Mouse (Mus musculus) myocyte (in vitro differentiated cells): ENCODE measurements at regions not wholly inside any gene's neighbourhood (a gene's known extent, or its start where the extent isn't known, plus 50 kb on each side); places are given as distances from the start of the nearest gene placed in this dataset.

Experiments used
- H3K27me3 ChIP-seq: one replicate; pipeline ENCODE4 v1.6.1; 2011; ENCODE audit not compliant: control insufficient read depth, insufficient read depth, insufficient read length
- H3K36me3 ChIP-seq: one replicate; pipeline ENCODE4 v1.6.1; 2011; ENCODE audit not compliant: control insufficient read depth, insufficient read depth
- H3K4me2 ChIP-seq: one replicate; pipeline ENCODE4 v1.6.1; 2011; ENCODE audit warnings: low read depth, control low read depth
- H3K4me3 ChIP-seq: one replicate; pipeline ENCODE4 v1.5.1; 2011; ENCODE audit warnings: mild to moderate bottlenecking, control low read depth, moderate library complexity
- H3K79me2 ChIP-seq: one replicate; pipeline ENCODE4 v1.6.1; 2011; ENCODE audit not compliant: control insufficient read depth, insufficient read depth
- H3ac ChIP-seq: one replicate; pipeline ENCODE4 v1.6.1; 2011; ENCODE audit not compliant: control insufficient read depth, insufficient read length
- CEBPB ChIP-seq: IDR thresholded peaks from 2 replicates; pipeline ENCODE4 v1.6.1; 2011; ENCODE audit warnings: mild to moderate bottlenecking, moderate library complexity; ENCODE audit not compliant: poor library complexity, insufficient read depth, severe bottlenecking
- E2F4 ChIP-seq: IDR thresholded peaks from one replicate; pipeline ENCODE4 v1.6.1; 2011; ENCODE audit warnings: mild to moderate bottlenecking, control low read depth, moderate library complexity; ENCODE audit not compliant: insufficient read depth
- MAX ChIP-seq: IDR thresholded peaks from one replicate; pipeline ENCODE4 v1.6.1; 2011; ENCODE audit warnings: low read depth, mild to moderate bottlenecking, control low read depth
- MYOD1 ChIP-seq, 3 experiments: IDR thresholded peaks; one replicate each; pipeline ENCODE4 v1.6.1; 2011; ENCODE audit warnings: control low read depth in 2 of 3, low read depth in 2 of 3, mild to moderate bottlenecking in 2 of 3, moderate library complexity in 1 of 3; ENCODE audit not compliant: insufficient read length in 2 of 3, control insufficient read depth in 1 of 3
- MYOG ChIP-seq, 3 experiments: IDR thresholded peaks; one replicate each; pipeline ENCODE4 v1.6.1; 2011; ENCODE audit warnings: control low read depth in 2 of 3, low read depth in 2 of 3, mild to moderate bottlenecking in 2 of 3; ENCODE audit not compliant: insufficient read length in 2 of 3, control insufficient read depth in 1 of 3, insufficient read depth in 1 of 3
- POLR2A ChIP-seq: IDR thresholded peaks from one replicate; pipeline ENCODE4 v1.6.1; 2011; ENCODE audit warnings: low read depth, mild to moderate bottlenecking, control low read depth, moderate library complexity; ENCODE audit not compliant: insufficient read length
- POLR2AphosphoS2 ChIP-seq: IDR thresholded peaks from one replicate; pipeline ENCODE4 v1.6.1; 2011; ENCODE audit warnings: low read depth, control low read depth; ENCODE audit not compliant: insufficient read length
- REST ChIP-seq: IDR thresholded peaks from one replicate; pipeline ENCODE4 v1.6.1; 2011; ENCODE audit warnings: mild to moderate bottlenecking, control low read depth, moderate library complexity; ENCODE audit not compliant: insufficient read depth, insufficient read length
- SRF ChIP-seq: IDR thresholded peaks from one replicate; pipeline ENCODE4 v1.6.1; 2011; ENCODE audit warnings: low read depth; ENCODE audit not compliant: control insufficient read depth, insufficient read length
- TCF12 ChIP-seq: IDR thresholded peaks from one replicate; pipeline ENCODE4 v1.6.1; 2011; ENCODE audit warnings: mild to moderate bottlenecking, control low read depth; ENCODE audit not compliant: poor library complexity, insufficient read depth, severe bottlenecking
- TCF3 ChIP-seq: IDR thresholded peaks from one replicate; pipeline ENCODE4 v1.6.1; 2011; ENCODE audit warnings: low read depth, control low read depth; ENCODE audit not compliant: insufficient read length
- USF1 ChIP-seq: IDR thresholded peaks from one replicate; pipeline ENCODE4 v1.6.1; 2011; ENCODE audit warnings: low read depth, mild to moderate bottlenecking, control low read depth, moderate library complexity

DNA sequence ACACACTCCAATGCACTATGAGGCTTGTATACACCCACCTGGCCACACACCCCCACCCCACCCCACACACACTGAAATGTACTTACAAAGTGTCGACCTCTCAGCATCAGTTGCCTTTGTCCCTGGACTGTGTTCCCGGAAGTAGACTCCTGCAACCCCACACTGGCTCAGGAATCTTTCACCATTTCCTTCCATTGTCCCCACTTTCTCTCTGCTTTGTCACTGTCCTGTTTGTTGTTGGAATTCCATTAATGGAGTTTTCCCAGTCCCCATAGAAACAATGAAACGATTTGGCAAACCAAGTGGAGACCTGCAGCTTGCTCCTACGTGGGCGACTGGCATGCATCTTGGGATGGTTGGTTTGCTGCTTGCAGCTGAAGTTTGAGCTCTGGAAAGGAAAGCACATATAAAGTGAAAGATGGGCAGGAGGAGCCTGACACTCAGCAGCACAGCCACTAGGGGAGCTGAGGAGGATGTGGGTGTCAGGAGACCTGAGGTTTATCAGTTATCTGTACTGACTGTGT is 65.2 kb upstream of the Jun start:
- no peaks in the 10 kb centered on the region for H3K79me2 ChIP-seq
- no peak overlapping the region for H3K4me2 ChIP-seq
- no peak for TF ChIP-seq TCF3
- TF ChIP-seq MAX = no peak
- no peak for TF ChIP-seq REST
- no peak for TF ChIP-seq USF1
- no peak for TF ChIP-seq TCF12
- no peak for TF ChIP-seq CEBPB
- TF ChIP-seq SRF = no peak
- no peak for TF ChIP-seq MYOG (IDR thresholded peaks at IDR 0.05; ENCODE audit: control insufficient read depth in 1 of 3, insufficient read depth in 1 of 3, insufficient read length in 2 of 3, low read depth in 2 of 3)
- no peak for TF ChIP-seq POLR2A
- TF ChIP-seq POLR2AphosphoS2 = no peak
- TF ChIP-seq MYOD1 (IDR thresholded peaks at IDR 0.05; ENCODE audit: control insufficient read depth in 1 of 3, insufficient read length in 2 of 3, low read depth in 2 of 3) = no peak
- no peak for TF ChIP-seq E2F4

DNA sequence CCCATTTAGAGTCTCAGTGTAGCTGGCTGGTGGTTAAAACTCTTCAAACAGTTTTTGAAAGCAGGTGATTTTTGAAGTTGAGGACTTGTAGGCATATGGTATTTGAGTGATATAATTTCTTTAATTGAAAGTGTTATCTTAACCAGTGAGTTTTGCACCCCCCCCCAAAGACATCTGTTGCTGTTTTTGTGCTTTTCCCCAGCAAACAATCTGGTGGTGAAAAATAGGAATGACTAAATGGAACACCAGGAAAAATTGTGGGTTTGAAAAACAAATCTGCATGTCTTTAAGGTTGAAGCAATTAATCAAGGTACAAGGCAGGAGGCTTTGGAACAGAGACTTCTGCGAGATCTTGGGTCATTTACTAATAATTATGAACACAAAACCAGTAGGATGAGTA is 68.9 kb upstream of the Jun start:
- Histone ChIP-seq H3K4me2 (no peak overlapping the region), H3K27me3 (no peaks in the 10 kb centered on the region), H3ac (no peak overlapping the region), H3K4me3 (no peak overlapping the region), H3K36me3 (no peaks in the 10 kb centered on the region), H3K79me2 (no peaks in the 10 kb centered on the region)
- no peak for TF ChIP-seq POLR2A
- TF ChIP-seq REST = no peak
- TF ChIP-seq CEBPB = no peak
- no peak for TF ChIP-seq MYOG (IDR thresholded peaks at IDR 0.05; ENCODE audit: control insufficient read depth in 1 of 3, insufficient read depth in 1 of 3, insufficient read length in 2 of 3, low read depth in 2 of 3)
- TF ChIP-seq USF1 = no peak
- TF ChIP-seq TCF12 = no peak
- no peak for TF ChIP-seq SRF
- no peak for TF ChIP-seq MAX
- TF ChIP-seq E2F4 = no peak
- TF ChIP-seq MYOD1 (IDR thresholded peaks at IDR 0.05; ENCODE audit: control insufficient read depth in 1 of 3, insufficient read length in 2 of 3, low read depth in 2 of 3) = no peak
- TF ChIP-seq POLR2AphosphoS2 = no peak
- no peak for TF ChIP-seq TCF3

More for the DNA sequence above, 65.2 kb upstream of the Jun start:
- Histone ChIP-seq H3K27me3 (no peaks in the 10 kb centered on the region), H3K4me3 (no peak overlapping the region), H3K36me3 (no peaks in the 10 kb centered on the region), H3ac (no peak overlapping the region)

DNA sequence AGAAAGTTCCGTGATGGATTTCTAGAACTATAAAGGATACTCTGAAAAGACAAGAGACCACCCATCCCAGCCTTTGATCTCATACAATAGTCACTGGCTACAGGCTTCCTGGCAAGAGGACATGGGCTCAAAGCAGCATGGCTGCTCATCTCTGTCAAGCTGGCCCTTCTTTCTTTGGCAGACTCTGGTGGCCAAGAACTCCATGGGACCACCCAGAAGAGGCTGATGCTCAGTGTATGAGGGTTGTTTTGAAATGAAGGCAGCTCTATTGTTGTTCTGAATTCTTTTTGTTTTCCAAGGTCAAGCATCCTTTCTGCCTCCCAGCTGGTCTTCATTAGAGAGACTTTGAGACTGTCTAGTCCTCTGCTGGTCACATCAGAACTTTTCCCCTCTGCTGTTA is 73.3 kb upstream of the Jun start:
- H3K27me3 ChIP-seq = no peaks in the 10 kb centered on the region
- TF ChIP-seq POLR2AphosphoS2 (no peak), MYOG (IDR thresholded peaks at IDR 0.05; ENCODE audit: control insufficient read depth in 1 of 3, insufficient read depth in 1 of 3, insufficient read length in 2 of 3, low read depth in 2 of 3) (no peak), MAX (no peak), E2F4 (no peak), USF1 (no peak), CEBPB (no peak), SRF (no peak), TCF3 (no peak)
- H3K79me2 ChIP-seq = no peaks in the 10 kb centered on the region
- H3K36me3 ChIP-seq = no peaks in the 10 kb centered on the region
- H3K4me2 ChIP-seq = no peak overlapping the region
- no peak overlapping the region for H3ac ChIP-seq
- no peak overlapping the region for H3K4me3 ChIP-seq

DNA sequence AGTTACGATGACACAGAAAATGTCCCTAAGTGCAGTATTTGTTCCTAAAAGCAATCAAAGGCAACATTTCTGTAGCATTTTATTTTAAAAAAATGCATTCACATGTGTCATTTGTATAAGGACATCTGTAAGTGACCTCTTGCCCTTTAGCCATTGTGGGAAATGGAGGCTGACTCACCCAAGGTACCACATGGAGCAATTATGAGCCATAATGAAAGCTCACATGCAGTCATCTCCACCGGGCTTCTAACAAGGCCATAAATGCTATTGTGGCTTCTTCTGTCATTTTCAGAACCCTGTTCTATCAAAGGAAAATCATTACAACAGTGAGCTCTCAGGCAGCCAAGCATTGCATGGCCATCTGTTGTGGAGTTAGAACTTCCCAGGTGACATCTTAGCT is 75.9 kb upstream of the Jun start:
- no peak for TF ChIP-seq MYOG (IDR thresholded peaks at IDR 0.05; ENCODE audit: control insufficient read depth in 1 of 3, insufficient read depth in 1 of 3, insufficient read length in 2 of 3, low read depth in 2 of 3)
- TF ChIP-seq REST = no peak
- no peak for TF ChIP-seq POLR2A
- TF ChIP-seq E2F4 = no peak
- TF ChIP-seq TCF12 = no peak
- TF ChIP-seq SRF = no peak
- no peak for TF ChIP-seq MAX
- no peak for TF ChIP-seq POLR2AphosphoS2
- TF ChIP-seq TCF3 = no peak
- H3K4me2 ChIP-seq = peak overlapping the region; percentile 20
- H3K4me3 ChIP-seq = no peak overlapping the region
- H3K27me3 ChIP-seq = no peaks in the 10 kb centered on the region
- H3K36me3 ChIP-seq = no peaks in the 10 kb centered on the region
- no peak overlapping the region for H3ac ChIP-seq
- H3K79me2 ChIP-seq = no peaks in the 10 kb centered on the region

DNA sequence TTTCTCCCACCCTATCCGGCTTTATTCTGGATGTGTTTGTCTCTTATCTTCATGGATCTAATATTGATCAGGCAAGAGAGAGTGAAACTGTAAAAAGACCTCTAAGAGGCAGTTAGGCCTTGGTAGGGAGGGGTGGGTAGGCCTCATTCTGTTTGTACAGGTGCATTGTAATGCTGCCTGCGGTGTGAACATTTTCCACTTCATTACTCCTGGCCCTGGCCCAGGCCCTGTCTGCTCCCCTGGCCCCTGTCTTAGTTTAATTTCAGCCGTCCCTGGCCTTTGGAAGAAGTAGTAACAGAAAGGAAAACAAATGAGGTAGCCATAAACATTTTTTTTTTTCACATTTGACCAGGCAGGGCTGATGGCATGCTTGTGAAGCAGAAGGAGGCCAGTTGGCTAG is 81.8 kb upstream of the Jun start:
- TF ChIP-seq POLR2A (no peak), REST (no peak), CEBPB (no peak), E2F4 (no peak), MAX (no peak), TCF12 (no peak), USF1 (no peak), SRF (no peak), MYOD1 (IDR thresholded peaks at IDR 0.05; ENCODE audit: control insufficient read depth in 1 of 3, insufficient read length in 2 of 3, low read depth in 2 of 3) (no peak), TCF3 (no peak), POLR2AphosphoS2 (no peak), MYOG (IDR thresholded peaks at IDR 0.05; ENCODE audit: control insufficient read depth in 1 of 3, insufficient read depth in 1 of 3, insufficient read length in 2 of 3, low read depth in 2 of 3) (no peak)
- no peaks in the 10 kb centered on the region for H3K36me3 ChIP-seq
- H3K4me3 ChIP-seq = no peak overlapping the region
- H3K79me2 ChIP-seq = no peaks in the 10 kb centered on the region
- H3ac ChIP-seq = no peak overlapping the region
- no peaks in the 10 kb centered on the region for H3K27me3 ChIP-seq
- no peak overlapping the region for H3K4me2 ChIP-seq
